Mouse (Mus musculus) olfactory bulb, adult 2 months (tissue): ENCODE results near the gene Samd11.

ENCODE experiments used
- CTCF ChIP-seq: fragments of 200-500 bp; IDR thresholded peaks from 2 replicates; pipeline ENCODE4 v1.5.1; 2012; ENCODE audit warnings: low read depth, mild to moderate bottlenecking, low read length, moderate library complexity; ENCODE audit not compliant: insufficient read depth
- POLR2A ChIP-seq: fragments of 200-500 bp; IDR thresholded peaks from 2 replicates; pipeline ENCODE4 v1.6.1; 2012; ENCODE audit warnings: mild to moderate bottlenecking, low read depth, low read length, moderate library complexity; ENCODE audit not compliant: insufficient read depth

- TF ChIP-seq POLR2A (no peak), CTCF (no peak)
Measured at GRCm38 (mm10) chr4:156228393-156229024, 26.9 kb downstream of the Samd11 start.
